Mouse (Mus musculus): ENCODE data around the gene Cacna2d3.
A peak's percentile ranks its signal among the peaks of the same experiment; 100 is the strongest.

Cacna2d3 gene

DNA sequence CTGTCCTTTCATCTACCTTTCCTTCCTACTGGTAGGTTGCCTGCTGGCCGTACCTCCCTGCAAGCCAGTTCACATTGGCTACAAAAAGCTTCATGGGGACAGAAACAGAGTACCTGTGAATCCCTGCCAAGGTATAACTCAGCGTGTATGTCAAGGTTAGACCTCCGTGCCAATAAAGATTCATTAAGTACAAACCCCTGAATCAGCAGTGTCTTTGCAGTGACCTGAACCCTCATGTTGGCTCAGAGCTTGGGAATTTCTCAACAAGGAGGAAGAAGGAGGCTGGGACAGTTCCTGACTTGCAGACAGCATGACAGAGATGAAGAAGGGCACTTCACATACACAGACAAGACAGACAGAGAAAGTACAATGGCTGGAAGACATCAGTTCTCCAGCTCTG lies 225.1 kb downstream of the Cacna2d3 start:
- DNase-seq (ENCODE audit: low spot score in 2 of 2) = no peak

DNA sequence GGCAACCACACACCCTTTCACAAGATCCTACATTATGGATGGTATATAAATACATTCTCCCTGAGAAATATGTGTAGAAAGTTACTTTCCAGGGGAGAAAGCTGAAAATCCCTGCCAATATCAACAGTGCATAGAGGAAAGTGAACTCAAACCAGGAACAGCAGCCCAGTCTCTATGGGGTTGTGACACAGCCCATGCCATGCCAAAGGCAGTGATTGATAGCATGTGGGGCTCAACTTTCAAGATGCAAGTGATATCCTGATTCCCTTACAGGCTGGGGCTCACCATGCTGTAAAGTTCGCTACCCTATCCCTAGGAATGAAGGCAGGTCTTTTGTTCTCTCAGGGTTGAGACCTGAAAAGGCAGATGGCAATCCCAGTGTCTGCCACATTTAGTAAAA lies 229.9 kb downstream of the Cacna2d3 start:
- DNase-seq (ENCODE audit: low spot score in 2 of 2) = no peak

DNA sequence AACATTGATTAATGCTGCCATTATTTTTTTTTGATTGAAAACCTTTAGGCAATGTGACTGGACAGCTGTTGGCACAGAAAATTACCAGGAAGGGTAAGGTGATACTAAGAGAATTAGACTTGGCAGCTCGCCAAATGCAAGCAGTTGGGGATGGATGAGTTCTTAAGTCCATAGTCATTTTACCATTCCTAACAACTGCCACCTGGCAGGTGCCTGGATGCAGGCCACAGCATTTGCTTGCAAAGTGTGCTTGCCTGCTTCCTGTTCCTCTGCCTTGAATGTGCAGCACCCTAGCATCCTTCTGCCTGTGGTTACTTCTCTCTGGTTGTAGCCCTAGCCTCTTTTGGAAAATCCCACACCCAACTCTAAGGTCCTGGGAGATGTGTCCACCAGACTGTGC lies 236.2 kb downstream of the Cacna2d3 start:
- DNase-seq (ENCODE audit: low spot score in 2 of 2) = no peak

DNA sequence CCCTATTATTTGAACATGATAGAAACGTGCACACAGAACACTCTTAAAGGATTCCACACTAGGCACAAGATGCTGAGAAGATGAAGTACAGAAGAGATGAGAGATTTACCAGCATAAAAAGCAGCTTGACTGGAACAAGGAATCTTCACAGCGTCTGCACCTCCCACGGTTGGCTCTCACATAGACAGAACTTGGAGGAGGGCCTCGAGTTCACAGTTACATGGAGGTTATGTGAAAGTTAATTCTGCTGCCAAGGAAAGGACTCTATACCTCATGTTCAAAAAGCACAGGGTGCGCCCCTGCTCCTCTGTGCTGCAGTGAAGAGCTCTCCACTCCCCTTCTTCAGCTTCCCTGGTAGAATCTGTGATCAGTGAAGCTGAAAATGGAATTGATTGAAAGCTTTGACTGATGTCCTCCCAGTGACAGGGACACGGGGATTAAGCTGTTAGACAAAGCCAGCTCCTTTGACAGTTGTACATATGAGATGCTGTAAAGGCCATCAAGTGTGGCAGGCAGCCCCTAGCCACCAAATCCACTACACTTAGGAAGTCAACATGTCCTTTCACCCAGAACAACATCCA lies 243.2 kb downstream of the Cacna2d3 start:
- DNase-seq (ENCODE audit: low spot score in 2 of 2) = peak; percentile 21 to 23

DNA sequence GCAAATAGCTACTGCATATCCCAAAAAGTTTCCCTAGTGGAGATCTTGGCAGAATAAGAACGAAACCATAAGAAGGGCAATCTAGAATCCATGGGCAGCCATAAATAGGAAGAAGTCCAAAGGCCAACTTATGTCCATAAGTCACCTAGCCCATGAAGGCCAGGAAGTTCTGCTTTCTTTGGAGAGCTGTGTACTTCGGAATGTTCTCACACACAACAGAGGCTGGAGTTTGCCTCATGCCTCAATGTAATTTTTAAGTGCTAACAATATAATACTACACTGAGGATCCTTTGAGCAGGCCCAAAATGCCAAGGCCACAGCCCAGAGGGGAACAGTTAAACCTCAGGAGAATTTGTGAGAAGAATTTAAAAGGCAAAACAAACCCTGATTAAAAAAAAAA lies 257.4 kb downstream of the Cacna2d3 start:
- DNase-seq (ENCODE audit: low spot score in 2 of 2) = no peak

DNA sequence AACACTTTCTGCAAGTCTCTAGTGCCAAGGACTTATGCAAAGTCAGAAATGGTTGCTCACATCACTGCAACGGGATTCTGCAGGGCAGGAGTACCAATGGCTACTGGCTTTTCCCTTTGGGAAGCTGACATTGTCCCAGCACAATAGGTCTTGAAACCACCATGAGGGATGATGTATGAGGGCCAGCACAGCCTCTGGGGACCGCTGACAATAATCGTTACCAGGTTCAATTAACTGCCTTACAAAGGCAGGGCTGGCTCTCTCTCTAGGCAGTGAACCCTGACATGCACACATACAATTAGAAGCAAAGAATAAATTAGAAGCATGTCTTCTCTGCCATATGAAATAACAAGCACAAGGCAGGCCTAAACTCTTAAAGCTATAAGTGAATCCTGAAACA lies 272.5 kb downstream of the Cacna2d3 start:
- no peak for DNase-seq (ENCODE audit: low spot score in 2 of 2)

DNA sequence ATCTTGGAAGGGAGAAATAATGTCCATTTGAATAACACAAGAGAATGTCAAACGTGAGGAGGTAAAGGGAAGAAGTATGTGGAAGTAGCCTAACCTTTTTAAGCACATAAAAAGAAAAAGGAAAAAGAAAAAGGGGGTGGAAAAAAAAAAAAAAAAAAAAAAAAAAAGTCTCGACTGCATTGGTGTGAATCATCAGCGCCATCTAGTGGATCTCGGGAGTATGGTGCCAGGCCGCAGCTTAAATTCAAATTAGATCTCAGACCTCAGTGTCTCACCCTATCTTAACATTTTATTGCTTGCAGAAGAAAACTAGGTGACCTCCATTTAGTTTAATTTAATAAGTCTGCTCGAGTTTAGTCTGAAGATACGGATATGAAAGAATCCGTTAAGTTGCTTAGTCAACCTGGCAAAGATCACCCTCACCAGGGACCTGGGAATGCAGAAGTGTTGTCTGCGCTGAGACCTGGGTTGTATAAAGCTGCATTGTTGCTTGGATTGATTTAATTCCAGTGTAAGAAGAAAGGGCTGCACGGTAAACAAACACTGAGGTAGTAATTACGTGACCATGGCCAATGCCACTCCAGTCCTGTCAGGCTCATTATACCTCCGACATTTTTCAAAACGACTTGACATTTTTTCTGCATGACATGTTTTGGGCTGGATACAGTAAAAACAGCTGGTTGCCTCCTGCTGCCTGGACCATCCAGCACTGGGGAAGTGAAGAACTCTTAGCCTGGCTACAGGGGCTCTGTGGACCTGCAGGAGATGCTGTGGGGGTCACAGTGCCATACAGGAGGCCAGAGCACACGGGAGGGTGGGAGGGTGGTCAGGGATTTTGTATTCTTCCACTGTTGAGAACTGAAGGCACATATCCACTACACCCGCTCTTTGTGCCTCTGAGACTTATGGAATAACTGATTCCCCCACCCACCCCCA lies 278.3 kb downstream of the Cacna2d3 start:
- DNase-seq (ENCODE audit: low spot score in 2 of 2) = peak in 1 of 2 experiments; percentile 65

DNA sequence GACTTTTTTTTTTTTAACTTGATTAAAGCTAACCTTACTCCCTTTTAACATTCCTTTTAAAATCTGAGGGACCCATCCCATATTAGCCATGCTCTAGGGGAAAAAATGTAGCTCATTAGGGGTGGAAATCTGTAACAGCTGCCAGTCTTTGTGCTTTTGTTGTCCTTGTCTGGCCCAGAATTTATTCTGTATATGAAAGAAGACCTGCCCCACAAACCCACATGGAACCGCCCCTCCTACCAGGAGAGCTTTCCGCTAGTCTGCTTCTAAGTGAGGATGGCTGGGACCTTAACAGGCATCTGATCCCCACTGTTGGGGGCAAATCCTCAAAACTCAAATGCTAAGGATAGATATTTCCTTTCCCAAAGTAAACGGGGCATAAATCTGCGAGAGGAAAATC lies 279.2 kb downstream of the Cacna2d3 start:
- no peak for DNase-seq (ENCODE audit: low spot score in 2 of 2)

DNA sequence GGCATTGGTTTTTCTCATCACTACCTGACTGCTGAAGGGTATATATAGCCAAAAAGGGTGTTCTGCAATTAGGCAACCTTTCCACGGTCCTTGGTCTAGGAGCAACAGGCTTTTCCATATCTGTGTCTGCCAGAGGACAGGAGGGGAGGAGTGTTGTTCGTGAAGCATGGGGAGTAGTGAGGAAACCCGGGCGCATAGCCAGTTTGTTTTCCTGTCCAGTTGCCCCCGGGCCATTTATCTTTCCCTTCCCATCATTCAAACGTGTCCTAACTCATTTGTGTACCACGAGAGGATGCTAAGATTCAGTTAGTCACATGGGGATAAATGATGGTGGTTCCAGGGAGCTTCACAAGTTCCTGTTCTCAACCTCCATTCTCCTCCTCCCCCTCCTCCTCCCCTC lies 283.0 kb downstream of the Cacna2d3 start:
- no peak for DNase-seq (ENCODE audit: low spot score in 2 of 2)

DNA sequence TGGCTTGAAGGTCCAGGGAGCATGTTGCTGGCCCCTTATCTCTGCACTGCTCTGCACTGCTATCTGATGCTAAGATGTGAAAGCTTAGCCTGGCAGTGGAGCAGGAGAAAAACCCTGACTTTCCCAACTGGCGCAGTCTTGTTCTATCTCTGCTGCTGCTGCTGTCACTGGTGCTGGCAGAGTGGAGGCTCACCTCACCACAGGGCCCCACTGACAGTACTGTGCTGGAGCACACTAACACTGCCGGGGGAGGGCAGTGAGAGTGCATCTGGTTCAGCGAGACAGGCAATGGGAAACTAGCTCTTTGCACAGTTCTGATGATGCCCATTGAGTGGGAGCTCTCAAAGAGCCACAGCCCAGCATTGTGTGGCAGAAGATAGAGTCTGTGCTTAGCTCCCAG lies 283.4 kb downstream of the Cacna2d3 start:
- DNase-seq (ENCODE audit: low spot score in 2 of 2) = no peak

DNA sequence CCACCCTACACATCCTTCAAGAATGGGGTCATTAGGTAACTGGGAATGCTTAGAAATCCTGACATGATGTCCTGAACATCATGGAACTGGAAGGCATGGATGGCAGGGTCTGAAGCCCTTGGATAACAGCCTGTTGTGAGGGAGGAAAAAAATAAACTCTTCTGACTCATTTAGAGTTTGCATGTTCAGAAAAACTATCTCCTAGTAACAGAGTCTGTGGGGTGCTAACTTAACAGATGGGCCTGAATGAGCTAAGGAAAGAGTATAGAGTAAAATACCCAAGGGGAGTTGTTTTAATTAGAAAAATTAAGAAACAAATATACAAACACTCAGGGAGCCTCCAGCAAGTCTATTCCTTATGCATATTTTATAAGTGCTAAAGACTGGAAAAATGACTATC lies 286.5 kb downstream of the Cacna2d3 start:
- DNase-seq (ENCODE audit: low spot score in 2 of 2) = no peak

DNA sequence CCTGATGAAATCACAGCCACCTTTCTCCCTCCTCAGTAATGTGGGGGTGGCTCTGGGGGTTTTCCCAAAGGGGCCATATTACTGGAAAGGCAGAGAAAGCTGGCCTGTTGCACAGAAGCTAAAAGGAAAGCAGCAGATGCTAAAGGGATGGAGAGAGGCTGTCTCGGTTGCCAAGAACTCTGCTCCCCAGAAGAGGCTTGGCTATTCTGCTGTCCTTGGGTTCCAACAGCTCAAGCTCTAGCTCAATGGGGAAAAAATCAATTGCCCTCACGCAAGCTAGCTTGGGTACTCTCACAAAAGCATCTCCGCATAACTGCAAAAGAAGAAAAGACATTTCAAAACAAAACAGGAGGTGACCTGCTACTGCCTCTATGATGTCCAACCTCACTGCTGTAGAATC lies 287.9 kb downstream of the Cacna2d3 start:
- no peak for DNase-seq (ENCODE audit: low spot score in 2 of 2)

DNA sequence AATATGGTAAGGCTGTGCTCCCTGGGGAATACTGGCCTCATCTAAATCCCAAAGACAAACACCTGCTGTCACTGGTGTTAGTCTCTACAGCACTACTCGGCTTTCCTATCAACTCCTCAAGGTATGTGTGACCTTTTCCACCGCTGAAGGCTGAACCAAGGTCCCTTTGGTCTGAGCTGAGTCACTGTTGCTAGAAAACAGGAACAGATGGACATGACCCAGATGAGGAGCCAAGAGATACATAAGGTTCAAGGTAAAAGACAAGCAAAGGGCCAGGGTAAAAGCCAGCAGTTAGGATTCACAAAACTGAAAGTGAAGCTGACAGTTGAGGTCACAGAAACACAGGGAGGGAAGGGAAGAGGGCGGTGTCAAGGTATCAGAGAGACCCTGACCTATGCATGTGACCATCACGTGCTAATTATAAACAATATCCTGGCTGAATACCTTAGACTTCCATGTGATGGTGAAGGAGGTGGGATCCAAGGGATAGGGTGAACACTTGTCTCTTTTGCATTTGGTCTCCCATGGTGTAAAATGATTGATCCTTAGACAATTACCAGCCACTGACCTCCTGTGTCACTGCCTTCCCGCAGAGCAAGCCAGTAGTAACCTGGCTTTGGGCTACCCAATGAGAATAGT lies 288.5 kb downstream of the Cacna2d3 start:
- DNase-seq (ENCODE audit: low spot score in 2 of 2) = no peak

DNA sequence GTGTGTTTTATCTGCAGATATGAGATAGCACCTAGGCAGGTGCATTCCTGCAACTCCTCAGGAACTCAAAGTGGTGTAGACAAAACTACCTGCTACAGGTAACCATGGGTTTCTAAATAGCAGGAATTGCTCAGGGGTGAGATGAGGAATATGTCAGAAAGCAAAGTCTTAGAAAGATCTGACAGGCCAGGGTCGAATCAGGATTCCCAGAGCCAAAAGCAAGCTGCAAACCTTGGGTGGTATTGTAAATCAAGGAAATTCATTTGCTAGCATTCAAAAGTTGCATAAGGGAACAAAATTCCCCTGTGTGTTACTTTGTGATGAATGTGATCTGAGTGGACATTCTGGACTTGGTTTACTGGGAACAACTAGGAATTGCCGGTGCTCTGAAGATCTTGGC lies 291.9 kb downstream of the Cacna2d3 start:
- DNase-seq (ENCODE audit: low spot score in 2 of 2) = no peak

DNA sequence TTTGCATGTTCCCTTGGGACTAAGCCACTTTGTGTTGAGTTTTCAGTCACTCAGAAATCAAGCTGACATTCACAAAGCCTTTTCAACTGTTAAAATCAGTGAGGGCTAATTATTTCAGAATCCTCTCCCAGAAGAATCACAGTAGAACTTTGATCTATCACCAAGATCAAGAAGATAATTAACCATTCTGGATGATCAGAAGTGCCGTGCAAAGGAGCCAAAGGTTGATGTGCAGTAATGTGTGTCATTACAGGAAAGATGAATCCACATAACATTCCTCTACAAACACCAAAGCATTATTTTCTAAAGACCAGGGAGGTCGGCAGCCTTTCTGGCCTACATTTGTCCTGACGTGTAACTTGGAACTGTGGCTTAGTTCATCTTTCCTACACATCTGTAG lies 296.0 kb downstream of the Cacna2d3 start:
- no peak for DNase-seq (ENCODE audit: low spot score in 2 of 2)

DNA sequence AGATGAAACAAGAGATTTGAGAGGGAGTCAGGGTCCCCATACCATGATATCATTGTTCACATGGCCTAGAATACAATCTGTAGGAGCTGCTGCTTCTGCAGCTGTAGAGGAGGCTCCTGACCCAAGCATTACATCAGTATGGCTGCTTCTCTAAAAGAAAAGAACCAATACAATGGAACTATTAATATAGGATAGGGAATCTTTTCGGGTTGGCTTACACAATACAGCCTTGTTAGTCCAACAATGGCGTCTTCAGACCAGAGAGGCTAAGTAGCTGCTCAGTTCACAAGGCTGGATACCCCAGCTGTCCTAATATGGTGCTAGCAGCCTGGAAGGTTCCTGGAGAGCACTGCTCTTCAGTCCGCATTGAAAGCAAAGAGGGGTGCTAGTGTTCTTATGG lies 296.5 kb downstream of the Cacna2d3 start:
- no peak for DNase-seq (ENCODE audit: low spot score in 2 of 2)

DNA sequence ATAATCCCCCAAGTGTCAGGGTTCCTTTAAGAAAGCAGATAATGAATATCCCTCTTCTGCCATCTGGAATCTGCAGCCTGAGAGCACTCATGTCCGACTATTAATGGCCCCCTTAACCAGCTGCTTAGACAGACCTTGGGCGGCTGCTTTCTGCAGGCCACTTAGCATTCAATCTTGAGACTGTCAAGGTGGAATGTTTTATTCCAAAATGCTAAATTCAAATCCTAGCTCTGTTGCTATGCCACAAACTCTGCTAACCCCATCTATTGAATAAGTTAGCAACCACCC lies 315.8 kb downstream of the Cacna2d3 start:
- DNase-seq (ENCODE audit: low spot score in 2 of 2) = no peak

DNA sequence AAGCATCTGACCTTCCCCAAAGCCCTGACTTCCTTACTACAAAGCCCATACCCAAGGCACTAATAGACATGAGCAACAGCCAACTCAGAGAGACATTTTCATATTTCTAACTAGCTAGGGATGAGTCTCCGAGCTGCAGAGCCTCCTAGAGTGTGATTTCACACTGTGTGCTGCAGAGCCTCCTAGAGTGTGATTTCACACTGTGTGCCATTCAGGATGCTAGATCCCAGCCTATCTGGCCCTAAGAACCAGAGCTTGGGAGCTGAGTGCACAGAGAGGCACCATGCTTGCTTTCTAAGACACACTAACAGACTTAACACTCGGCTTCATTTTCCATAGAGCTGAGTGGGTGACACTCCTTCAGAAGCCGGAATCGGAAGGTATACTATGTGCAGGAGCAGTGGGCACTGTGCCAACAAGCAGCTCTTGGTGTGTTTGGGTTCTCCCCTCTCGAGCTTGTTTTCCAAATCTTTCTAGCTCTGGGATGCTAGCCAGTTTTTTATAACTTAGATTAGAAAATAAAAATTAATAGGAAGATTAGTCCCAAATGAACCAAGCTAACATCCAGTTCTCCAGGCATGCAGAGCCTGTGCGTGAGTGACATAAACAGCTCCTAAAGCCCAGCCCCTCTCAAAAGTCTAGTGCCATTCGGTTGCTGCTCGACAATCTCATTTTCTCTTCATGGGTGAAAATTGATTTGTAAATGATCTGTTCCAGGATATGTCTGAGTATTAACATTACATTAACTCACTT lies 316.4 kb downstream of the Cacna2d3 start:
- DNase-seq (ENCODE audit: low spot score in 2 of 2) = no peak

DNA sequence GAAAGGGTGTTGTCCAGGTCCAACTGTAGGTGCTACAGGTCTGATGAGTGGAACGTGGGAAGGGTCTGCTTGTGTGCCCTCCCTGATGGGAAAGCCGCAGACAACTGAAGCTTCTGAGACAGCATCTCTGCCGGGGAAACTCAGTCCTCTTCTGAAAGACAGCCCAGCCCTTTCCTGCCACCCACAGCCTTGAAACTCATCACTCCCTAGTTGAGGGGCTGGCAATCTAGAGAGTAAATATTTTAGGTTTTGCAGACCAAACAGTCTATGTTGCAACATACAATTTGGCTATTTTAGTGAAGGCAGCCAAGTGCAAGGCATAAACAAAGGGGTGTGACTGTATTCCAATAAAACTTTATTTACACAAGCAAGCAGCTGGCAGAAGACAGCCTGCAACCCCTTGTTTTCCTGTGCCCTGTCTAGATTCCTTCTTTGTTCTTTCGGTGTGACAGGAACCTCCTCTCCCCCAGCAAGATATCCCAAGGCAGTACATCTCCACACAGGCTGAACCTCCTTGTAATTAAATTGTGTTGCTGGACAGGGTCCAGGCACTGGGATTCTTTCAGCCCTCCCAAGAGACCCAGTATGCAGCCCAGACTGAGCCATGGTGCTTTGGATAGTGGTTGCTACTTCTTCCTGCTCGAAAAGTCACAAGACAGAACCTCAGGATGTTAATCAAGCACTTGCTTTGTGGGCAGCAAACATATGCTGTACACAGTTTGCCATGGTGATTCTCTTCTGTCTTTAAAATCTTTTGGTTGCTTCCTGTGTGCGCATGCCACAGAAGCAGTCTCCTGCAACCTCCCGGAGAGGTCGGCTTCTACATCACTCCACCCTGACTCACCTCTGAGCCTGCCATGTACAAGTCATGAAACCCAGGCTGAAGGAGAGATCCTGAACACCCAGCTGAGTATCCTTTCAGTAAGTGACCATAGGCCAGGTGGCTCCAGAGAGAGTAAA lies 317.5 kb downstream of the Cacna2d3 start:
- no peak for DNase-seq (ENCODE audit: low spot score in 2 of 2)

DNA sequence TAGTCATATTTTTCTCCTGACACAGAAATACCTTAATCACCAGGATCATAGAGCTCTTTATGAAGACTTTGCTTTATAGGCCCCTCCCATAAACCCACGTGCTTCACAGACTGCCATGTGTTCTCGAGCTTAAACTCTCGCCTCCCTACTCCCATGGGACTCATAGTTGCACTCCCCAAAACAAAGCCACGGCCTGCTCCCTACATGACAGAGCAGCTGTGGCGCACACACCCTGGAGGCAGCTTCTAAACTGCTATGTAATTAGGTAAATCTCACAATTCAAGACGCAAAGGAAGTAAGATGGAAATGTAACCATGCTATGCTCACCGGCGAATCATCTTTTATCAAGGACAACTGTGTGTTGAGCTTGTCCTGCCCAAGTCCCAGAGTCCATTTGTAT lies 319.2 kb downstream of the Cacna2d3 start:
- DNase-seq (ENCODE audit: low spot score in 2 of 2) = no peak

DNA sequence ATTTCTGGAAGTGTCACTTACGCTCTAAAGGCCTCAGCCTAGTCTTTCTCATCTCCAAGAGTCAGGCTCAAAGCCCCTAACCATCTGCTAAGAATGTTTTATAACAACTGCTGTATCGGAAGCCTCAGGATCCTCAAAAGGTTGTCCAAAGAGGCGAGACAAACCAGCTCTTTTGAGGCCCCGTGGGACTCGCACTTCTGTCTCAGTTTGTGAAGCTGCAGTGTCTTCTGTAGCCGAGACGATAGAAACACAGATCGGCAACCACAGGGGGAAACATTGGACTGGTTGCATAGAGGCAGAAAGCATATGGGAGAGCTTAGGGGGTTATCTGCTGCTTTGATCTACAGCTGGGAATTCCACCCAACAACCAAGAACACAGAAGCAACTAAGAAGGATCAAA lies 327.9 kb downstream of the Cacna2d3 start:
- no peak for DNase-seq (ENCODE audit: low spot score in 2 of 2)
